Mouse (Mus musculus): ENCODE data around the gene Mbnl2. TPM values are rescaled to one million over a fixed set of nuclear protein-coding genes. Genes with fewer than 3 reads are reported as not detected.

Mbnl2 gene
- total RNA-seq, 1 experiment from 2014 or later = 68.1 TPM

DNA sequence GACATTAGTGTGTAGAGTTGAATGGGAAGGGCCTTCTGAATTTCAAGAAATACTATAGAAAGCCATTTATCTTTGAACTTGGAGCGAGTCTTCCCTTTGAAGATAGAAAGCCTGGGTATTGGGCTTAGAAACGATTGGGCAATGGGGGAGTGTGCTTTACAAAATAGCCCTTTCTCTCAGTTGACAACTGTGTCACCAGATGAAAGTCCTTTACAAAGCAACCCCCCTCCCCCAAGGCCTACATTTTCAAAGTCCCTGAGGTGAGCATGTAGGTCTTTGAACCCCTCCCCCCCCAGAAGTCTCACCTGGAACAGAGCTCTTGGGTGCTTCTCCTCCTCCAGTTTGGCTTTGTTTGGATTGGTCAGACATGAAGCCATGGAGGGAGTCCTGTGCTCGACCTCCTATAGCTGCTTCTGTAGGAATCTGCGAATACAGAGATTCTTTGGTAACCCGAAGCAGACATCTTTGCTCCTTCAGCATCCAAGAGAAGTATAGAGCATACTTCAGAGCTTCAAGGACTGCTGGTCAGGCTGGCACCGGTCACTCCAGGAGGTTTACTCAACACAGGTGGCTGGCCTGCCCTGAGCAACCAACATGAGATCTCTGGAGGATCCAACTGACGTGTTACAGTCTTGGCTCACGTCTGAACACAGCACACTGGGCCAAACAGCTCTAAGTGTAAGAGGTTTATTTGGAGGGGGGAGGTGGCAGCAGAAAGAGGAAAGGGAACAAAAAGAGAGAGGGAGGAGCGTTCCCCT is 43.7 kb downstream of the Mbnl2 start:
- no peak for ATAC-seq (replicated peaks; ENCODE audit: low read depth, poor library complexity, severe bottlenecking)

DNA sequence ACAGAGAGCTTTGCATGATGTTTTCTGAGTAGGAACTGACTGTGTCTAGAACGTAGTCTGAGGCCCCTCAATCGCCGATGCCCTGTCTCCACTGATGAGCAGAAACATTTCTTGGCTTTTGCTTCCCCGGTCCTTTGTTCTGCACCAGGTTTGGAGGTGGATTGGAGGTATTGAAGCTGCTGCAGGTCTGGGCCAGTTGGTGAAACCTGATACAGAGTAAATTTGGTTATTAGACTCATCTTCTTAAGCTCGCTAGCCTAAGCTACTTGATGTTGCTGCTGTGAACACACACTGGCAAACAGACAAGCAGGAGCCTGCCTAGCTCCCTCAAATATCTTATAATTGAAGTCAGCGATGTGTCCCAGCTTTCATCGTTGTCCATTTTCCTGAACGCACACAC is 46.6 kb downstream of the Mbnl2 start:
- no peak for ATAC-seq (replicated peaks; ENCODE audit: low read depth, poor library complexity, severe bottlenecking)

- ATAC-seq (replicated peaks; ENCODE audit: low read depth, poor library complexity, severe bottlenecking) = no peak
Measured at GRCm38 (mm10) chr14:120323111-120323510, 47.6 kb downstream of the Mbnl2 start.

DNA sequence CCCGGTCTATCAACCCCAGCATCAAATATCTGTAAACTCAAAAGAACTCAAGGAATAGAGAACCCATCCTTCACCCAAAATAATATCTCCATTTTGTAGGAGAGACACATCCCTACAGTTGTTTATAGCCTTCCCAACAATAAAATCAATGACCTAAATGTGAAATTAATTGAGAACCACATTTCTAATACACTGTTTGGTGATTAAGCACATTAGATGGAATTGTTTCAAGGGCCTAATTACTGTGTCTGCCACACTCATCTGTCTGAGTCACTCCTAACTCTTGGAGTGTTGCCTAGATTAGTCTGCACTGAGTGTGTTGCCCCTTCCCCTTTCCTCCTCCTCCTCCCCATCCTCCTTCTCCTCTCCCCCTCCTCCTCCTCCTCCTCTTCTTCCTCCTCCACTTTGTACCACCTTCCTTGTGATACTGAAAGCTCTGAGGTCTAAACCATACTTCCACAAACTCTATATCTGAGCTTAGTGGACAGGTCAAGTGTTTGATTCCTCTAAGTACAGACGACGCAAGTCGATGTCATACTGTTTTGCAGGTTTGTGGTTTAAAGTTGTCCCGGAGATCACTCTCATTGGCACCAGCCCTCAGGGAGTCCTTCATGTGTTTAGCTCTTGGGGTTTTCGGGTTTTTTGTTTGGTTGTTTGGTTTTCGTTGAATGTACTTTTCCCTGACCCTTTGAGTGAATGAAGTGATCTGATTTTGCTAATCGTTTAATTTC is 48.8 kb downstream of the Mbnl2 start:
- ATAC-seq (replicated peaks; ENCODE audit: low read depth, poor library complexity, severe bottlenecking) = peak; percentile 19; the same call in 1 of the 2 replicates

DNA sequence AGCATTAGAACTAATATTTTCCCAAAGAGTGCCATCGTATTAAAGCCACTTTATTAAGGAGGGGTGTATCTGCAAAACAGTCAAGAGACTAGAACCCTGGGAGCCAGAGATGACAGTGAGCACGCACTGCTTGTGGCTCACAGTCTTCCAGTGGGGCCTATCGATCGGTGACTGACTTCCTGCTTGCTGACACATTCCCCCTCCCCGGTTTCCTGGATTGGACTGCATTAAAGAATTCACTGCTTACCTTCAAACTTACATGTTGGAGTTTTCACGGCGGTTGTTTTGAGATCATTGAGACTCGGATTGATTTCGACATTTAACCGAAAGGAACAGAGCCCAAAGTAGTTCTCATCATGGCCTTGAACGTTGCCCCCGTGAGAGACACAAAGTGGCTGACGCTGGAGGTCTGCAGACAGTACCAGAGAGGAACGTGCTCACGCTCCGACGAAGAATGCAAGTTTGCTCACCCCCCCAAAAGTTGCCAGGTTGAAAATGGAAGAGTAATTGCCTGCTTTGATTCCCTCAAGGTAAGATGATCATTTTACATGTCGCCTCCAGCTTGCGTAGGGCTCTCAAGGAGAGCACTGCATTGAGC is 49.5 kb downstream of the Mbnl2 start:
- peak; percentile 15; the same call in 1 of the 2 replicates for ATAC-seq (replicated peaks; ENCODE audit: low read depth, poor library complexity, severe bottlenecking)

DNA sequence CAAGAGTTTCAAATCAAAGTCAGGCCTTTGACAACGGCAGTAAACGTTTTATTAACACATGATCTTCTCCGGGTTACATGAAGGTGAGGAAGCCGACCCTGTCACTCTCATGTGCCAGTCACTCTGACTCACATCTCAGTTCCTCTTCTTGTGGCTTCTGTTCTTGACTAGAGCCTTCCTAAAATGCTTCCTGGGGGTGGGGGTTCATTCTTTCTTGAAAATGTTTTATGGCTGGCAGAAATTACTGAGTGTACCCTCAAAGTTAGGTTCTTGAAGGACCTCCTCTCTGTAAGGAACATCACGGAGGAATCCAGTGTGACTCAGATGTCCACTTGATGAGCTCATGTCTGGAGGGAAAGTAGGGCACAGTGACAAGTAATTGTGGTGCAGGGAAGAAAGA is 50.2 kb downstream of the Mbnl2 start:
- peak; percentile 81 for ATAC-seq (replicated peaks; ENCODE audit: low read depth, poor library complexity, severe bottlenecking)

DNA sequence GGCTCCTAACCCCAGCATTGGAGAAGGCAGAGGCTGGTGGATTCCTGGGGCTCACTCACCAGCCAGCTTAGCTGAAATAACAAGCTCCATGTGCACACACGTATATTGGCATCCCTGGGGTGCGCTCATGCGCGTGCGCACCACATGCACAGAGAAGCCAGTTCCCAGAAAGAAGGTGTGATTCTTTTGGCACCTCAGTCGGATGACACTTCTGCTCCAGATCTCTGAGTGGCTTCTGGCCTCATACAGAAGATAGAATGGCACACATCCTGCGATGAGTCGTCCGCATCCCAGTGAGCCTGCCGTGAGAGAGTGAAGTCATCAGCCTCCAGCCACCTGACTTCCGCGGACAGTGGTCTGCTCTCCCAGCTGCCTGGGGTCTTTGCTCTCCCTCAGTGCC is 55.0 kb downstream of the Mbnl2 start:
- no peak for ATAC-seq (replicated peaks; ENCODE audit: low read depth, poor library complexity, severe bottlenecking)

DNA sequence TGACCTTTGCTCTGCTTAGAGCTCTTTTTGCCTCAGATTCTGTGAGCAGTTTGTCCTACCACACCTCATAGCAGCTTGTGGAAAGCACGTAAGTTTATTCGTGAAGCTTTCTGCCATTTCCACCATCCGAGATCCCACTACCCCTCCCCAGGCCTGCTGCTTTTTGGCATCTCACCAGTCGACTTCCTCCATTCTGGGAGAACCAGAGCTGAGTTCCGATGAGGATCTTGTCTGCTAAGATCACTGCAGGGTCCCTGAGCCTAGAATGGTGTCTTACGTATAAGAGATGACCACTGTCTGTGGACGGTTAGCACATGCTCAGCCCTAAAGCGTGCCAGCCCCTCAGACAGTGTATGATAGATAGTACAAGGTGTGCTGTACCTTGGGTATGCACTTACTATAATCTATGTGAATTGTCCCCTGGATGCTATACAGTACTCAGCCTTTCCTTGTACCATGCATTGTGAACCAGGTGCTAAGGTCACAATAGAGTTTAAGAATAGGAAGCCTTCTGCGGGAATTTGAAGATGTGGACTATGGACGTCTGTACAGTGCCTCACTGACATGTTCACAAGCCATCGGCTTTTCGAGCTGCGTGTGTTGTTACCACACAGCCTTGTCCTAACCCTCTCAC is 55.5 kb downstream of the Mbnl2 start:
- ATAC-seq (replicated peaks; ENCODE audit: low read depth, poor library complexity, severe bottlenecking) = no peak

- no peak for ATAC-seq (replicated peaks; ENCODE audit: low read depth, poor library complexity, severe bottlenecking)
Measured at GRCm38 (mm10) chr14:120333465-120334243, 58.2 kb downstream of the Mbnl2 start.

DNA sequence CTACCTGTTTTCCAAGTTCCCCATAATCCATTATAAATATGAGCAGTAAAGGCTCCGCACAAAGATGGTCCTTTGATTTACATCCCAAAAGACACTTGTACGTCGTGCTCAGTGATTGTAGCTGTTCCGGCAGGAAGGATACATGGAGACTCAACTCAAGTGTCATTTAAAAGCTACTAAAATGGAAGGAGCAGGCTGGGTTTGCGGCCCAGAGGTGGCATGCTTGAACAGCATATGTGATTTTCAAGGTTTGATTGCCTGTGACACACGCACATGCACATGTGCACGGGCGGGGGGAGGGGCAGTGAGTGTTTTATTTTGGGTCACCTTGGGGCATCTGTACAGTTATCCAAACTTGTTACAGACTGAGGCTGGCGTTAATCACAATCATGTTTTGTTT is 59.9 kb downstream of the Mbnl2 start:
- no peak for ATAC-seq (replicated peaks; ENCODE audit: low read depth, poor library complexity, severe bottlenecking)

DNA sequence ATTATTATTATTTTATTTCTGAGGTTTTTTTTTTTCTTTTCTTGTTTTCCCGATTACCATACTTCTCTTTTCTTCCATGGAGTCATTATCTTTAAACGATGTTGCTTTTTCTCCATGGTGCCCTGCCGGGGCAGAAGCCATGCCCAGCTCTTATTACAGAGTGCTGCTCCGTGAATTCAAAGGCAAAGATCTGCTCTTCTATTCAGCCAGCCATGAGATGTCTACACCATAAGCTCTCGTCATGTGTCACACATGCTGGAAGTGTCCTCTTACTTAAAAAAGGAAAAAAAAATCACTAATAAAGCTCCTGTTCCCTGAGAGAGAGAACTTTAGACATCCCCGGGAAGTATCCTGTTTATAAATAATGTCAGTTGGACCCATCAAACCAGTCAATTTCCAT is 60.4 kb downstream of the Mbnl2 start:
- ATAC-seq (replicated peaks; ENCODE audit: low read depth, poor library complexity, severe bottlenecking) = no peak

GRCm38 (mm10) chr14:120336380-120336779 is 60.9 kb downstream of the Mbnl2 start:
- ATAC-seq (replicated peaks; ENCODE audit: low read depth, poor library complexity, severe bottlenecking) = no peak

DNA sequence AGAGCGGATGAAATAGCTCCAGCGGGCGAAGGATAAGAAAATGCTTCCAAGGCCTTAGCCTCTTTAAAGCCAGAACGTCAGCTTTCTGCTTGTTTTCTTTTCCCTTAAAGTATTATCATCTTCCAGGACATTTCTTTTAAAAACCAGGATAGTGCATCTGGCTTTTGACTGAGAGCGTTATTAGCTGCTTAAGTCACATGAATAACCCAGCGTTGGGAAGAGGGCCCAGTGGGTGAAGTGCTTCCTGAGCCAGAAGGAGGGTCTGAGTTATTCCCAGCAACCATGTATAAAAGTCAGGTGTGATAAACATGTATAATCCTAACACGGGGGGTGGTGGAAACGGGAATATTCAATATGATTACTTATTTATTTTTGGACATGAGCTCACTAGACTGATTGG is 61.4 kb downstream of the Mbnl2 start:
- no peak for ATAC-seq (replicated peaks; ENCODE audit: low read depth, poor library complexity, severe bottlenecking)

DNA sequence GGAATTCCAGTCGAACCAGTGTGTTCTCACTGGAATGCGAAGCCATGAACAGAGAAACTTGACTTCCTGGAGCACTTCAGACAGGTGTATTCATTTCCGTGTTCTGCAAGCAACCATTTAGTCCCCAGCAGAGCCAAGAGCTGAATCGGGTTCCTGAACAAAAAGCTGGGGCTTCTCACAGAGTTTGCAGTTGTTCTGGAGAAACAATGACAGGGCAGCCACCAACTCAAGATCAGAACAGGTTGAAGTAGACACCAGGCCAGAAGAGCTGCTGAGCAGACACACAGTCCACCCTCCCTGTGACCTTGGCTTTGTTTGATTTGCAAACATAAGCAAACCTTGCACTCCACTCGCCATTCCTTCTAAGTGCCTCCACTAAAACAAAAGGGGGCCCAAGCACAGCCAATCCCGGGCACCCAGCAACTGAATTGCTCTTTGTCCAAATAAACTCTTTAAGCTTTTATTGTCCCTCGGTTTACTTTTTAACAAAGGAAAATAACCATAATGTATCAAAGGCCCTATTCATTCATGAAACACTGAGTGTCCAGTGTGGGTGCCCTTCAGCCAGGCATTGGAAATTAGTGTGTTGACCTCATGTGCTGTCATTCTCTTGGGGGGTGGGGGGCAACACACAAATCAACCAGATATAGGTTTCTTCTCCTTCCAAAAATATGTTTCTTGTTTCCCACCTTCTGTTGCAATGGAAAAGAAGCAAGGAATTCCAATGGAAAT is 62.4 kb downstream of the Mbnl2 start:
- no peak for ATAC-seq (replicated peaks; ENCODE audit: low read depth, poor library complexity, severe bottlenecking)

GRCm38 (mm10) chr14:120338706-120339105 is 63.2 kb downstream of the Mbnl2 start:
- ATAC-seq (replicated peaks; ENCODE audit: low read depth, poor library complexity, severe bottlenecking) = no peak

GRCm38 (mm10) chr14:120341912-120342311 is 66.4 kb downstream of the Mbnl2 start:
- ATAC-seq (replicated peaks; ENCODE audit: low read depth, poor library complexity, severe bottlenecking) = peak; percentile 64

DNA sequence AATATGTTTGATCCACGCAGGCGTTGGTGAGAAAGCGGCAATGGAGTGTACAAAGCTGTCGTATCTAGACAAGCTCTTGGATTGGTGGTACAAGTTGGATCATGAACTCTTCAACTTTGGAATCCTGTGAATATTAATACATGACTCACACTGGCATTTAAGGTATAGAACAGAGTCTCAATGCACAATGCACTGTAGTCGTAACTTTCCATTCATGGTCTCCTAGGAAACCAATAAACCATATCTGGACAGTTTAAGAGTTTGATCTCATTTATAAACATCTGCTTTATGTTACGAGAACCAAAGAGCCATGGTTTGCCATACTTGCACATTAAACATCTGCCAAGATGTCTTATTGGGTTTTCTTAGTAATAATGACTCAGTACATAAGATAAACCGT is 66.9 kb downstream of the Mbnl2 start:
- ATAC-seq (replicated peaks; ENCODE audit: low read depth, poor library complexity, severe bottlenecking) = no peak

DNA sequence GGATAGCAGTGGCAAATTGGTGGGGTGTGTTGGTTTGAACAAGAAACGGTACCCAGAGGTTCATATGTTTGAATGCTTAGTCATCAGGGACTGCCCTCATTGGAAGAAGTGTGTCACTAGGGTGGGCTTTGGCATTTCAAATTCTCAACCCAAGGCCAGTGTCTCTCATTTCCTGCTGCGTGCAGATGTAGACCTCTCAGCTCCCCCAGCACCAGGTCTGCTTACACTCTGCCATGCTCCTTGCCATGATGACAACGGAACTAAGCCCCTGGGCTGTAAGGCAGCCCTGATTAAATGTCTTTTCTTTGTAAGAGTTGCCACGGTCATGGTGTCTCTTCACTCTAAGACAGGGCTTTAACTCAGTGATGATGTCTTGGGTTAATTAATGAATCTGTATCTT is 69.2 kb downstream of the Mbnl2 start:
- no peak for ATAC-seq (replicated peaks; ENCODE audit: low read depth, poor library complexity, severe bottlenecking)

All from common myeloid progenitor, adult 5-6 weeks (primary cell).